Mouse (Mus musculus): ENCODE data around the gene Sirpb1a.
"Not testable (repeated sequence)": the region's sequence is repeated elsewhere in the genome, so short reads cannot be mapped to it uniquely, and the experiment has no call there.

Sirpb1a gene

DNA sequence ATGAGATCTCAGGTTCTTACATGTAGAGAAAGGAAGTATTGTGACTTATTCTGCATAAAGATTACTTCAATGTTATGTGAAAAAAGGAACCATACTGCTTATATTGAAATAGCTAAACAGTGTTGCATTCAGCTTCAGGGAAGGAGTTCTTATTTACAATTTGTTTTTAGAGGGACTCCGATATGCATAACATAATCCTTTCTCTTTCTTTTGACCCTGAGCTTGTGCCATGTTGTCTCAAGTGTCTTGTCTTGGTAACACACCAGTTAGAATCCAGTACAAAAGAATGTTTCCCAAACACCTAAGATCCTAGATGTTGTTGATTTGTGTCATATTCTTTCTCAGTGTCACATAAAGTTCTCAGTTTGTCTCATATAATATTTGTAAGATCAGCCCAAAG is at the start of gene Sirpb1a:
TSS of gene Sirpb1a (minus strand) at position 74 of the 400 bp plus-strand sequence.
- not testable (repeated sequence) for DNase-seq

DNA sequence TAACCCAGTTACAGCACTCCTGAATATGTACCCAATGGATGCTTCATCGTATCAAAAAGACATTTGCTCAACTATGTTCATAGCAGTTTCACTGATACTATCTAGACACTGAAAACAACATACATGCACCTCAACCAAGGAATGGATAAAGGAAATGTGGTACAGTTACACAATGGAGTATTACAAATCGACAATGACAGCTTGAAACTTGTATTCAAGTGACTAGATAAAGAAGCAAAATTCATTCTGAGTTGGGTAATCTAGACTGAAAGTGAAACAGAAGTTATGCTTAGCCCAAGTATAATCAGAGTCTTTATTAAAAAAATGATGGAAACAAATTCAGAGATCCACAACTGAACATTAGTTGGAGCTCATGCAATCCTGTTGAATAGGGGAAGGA is 48.5 kb upstream of the Sirpb1a start:
- DNase-seq: not testable (repeated sequence)

DNA sequence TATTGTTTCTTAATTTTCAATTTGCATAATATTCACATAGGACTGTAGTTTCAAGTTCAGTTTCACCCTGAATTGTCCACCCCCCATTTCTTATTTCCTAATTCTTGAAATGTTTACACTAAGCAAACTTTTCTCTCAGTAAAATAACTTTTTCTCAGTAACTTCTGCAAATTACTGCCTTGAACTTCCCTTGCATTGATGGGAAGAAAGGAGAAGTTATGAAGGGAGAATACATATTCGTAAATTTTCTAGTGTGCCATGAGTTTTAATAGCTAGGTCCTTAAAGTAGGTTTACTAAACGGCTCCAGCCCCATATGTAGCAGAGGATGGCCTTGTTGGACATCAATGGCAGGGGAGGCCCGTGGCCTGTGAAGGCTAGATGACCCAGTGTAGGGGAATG is 43.8 kb upstream of the Sirpb1a start:
- not testable (repeated sequence) for DNase-seq

DNA sequence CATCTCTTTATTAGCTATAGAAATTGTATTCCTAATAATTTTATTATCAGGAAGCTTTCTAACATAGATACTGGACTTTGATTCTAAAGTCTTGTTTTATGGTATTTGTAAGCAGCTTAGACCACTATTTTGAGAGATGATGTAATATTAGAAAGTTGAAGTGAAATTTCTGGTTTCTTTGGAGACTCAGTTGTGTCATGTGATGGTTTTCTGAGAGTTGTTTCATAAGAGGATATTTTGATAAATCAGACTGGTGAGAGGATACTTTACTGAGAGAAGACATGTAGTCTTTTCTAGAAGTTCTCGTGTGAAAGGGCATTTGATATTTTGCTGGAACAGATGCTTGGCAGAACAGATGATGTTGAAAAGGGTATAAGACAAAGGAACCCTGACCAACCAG is 17.6 kb upstream of the Sirpb1a start:
- not testable (repeated sequence) for DNase-seq

DNA sequence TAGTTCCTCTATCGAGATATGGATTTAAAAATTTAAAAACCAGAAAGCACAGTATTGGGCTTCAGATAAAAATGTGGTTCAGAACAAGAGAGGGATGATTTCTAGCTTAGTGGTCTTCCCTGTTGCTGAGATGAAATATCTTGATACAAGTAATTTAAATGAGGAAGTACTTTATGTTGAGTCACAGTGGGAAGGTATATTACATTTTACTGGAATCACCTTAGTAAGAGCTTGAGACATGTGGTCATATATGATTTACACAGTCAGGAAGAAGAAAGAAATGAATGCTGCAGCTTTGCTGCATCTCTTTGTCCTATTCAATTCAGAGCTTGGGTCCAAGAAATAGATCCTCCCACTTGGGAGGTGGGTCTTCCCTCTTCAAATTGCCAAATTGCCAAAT is 13.5 kb upstream of the Sirpb1a start:
- not testable (repeated sequence) for DNase-seq

DNA sequence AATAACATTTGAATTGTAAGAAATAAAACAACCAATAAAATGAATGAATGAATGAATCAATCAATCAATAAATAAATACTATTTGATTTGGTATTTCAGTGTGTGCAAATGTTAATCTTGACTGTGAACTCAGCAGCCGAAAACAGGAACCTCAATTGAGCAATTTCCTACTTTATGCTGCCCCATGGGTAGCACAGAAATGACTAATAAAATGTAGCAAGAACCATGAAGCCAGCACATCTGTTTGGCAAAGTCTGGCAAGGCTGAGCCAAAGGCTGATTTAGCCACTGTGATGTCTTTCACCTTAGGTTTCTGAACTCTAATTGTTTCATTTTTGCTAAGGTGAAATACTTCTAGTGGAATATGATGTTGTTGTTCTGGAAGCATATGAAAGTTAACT is 1.6 kb upstream of the Sirpb1a start:
- DNase-seq: no peak

DNA sequence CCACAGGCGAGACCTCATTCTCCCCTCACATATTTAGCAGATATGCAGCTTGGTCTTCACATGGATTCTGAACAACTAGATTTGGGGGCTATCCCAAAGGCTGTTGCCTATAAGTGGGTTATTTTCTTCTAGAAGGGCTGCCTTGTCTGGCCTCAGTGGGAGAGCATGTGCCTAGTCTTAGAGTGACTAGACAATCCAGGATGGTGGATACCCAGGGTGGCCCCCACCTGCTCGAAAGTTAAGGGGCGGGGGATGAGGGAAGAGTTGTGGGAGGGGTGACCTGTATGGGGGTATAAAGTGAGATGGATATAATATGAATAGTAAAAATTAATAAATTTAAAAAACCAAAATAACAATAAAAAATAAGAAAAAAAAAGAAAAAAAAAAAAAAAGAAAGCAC is 70.6 kb downstream of the Sirpb1a start:
- not testable (repeated sequence) for DNase-seq

DNA sequence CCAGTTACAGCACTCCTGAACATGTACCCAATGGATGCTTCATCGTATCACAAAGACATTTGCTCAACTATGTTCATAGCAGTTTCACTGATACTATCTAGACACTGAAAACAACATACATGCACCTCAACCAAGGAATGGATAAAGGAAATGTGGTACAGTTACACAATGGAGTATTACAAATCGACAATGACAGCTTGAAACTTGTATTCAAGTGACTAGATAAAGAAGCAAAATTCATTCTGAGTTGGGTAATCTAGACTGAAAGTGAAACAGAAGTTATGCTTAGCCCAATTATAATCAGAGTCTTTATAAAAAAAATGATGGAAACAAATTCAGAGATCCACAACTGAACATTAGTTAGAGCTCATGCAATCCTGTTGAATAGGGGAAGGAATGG is 76.0 kb downstream of the Sirpb1a start:
- not testable (repeated sequence) for DNase-seq

DNA sequence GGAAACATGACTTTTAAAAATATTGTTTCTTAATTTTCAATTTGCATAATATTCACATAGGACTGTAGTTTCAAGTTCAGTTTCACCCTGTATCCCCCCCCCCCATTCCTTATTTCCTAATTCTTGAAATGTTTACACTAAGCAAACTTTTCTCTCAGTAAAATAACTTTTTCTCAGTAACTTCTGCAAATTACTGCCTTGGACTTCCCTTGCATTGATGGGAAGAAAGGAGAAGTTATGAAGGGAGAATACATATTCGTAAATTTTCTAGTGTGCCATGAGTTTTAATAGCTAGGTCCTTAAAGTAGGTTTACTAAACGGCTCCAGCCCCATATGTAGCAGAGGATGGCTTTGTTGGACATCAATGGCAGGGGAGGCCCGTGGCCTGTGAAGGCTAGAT is 80.7 kb downstream of the Sirpb1a start:
- DNase-seq: not testable (repeated sequence)

DNA sequence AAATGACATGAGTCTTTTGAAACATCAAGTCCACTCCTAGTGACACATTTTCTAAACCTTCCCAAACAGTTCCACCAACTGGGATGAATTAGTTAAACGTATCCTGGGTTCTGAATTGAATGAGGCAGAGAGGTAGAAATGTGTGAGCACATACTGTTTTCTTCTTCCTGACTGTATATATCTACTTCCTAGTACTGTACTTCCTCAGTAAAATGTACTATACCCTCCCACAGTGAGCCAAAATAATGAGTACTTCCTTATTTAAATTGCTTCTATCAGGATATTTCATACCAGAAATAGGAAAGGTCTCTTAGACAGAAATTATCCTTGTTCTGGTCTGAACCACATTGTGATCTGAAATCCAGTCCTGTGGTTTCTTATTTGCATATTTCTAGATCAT is 86.0 kb downstream of the Sirpb1a start:
- no peak for DNase-seq

DNA sequence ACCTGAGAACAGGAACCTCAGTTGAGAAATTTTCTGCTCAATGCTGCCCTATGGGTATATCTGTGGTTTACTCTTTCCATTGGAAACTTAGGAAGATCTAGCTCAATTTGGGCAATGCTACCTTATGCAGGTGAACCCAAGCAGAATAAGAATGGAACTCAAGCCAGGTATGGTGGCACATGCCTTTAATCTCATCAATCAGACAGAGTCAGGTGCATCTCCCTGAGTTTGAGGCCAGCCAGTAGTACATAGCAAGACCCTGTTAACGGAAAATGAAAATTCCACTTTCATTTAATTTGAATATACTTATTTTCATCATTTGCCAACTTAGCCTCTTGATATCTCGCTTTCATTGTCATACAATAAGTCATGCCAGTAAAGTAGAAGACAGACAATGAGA is 92.1 kb downstream of the Sirpb1a start:
- no peak for DNase-seq

DNA sequence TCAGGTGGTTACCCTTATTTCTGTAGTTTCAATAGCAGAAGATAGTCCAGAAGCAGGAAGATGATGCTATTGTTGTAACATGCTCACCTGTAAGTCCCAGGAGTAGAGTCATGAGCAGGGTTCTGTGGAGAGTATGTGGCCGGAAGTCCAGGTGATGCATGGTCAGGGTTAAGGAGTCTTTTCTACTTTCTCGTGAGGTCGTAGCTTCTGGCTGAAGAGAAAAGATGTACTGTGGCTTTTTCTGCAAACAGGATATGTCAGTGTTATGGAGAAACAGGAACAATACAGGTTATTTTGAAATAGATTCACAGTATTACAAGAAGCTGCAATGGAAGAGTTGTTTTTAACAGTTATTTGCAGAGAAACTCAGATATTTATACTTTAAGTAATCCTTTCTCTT is 94.3 kb downstream of the Sirpb1a start, which contains the start of gene Gm9733:
TSS of gene Gm9733 (minus strand) at position 240 of the 400 bp plus-strand sequence.
- no peak for DNase-seq

DNA sequence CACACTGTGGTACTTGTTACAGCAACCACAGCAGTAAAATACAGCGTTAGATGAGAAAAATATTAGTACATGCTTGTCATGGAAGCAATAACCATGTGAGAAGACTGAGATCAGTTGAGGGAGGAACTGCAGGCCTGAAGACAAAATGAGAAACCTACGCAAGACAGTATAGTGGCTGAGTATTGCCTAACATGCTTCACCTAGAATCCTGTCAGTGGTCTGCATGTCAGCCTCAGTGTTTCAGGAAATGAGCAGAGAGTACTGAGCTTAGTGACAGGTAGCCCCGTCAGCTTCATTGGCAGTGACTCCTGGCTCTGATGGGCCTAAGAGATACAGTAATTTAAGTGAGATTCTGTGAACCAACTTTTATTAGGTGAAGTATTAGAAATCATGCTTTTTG is 94.8 kb downstream of the Sirpb1a start:
- no peak for DNase-seq

DNA sequence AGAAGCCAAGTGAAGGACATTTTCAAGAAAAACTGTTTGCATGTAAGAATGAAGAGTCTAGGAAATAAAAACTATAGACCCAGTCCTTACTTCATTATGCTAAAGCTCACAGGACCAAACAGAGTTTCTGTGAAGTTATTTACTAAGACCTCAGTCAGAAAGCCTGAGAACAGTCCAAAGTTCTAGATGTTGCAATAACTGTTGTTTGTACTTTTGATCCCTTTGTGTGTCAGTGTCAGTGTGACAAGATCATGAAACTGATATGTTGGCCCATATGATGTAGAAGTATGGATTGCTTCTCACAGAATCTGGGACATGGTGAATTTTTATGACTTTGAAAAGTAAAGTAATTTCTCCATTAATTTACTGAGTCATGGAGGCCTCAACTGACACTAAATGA is 96.8 kb downstream of the Sirpb1a start:
- no peak for DNase-seq

All from cerebellum, adult 11-12 months (tissue).